Mouse (Mus musculus) heart, embryonic 16.5 days (tissue): ENCODE measurements around the gene Arhgap32. TPM values are rescaled to one million over a fixed set of nuclear protein-coding genes. Genes with fewer than 3 reads are reported as not detected.
"Not testable (repeated sequence)": the region's sequence is repeated elsewhere in the genome, so short reads cannot be mapped to it uniquely, and the experiment has no call there.

Source experiments
- ATAC-seq: fragments of 200-750 bp; cut with Nextera tagmentation; replicated peaks from 2 replicates; pipeline ENCODE4 v1.8.0; 2017; ENCODE audit warnings: moderate number of reproducible peaks; ENCODE audit not compliant: insufficient read depth, low FRiP score; ENCODE audit errors: extremely low read depth
- H3K27ac ChIP-seq: fragments of 300-500 bp; sonication (generic); 2 replicates; pipeline ENCODE4 v1.5.1; 2014; ENCODE audit warnings: mild to moderate bottlenecking, low read length, control low read depth, moderate library complexity
- H3K27me3 ChIP-seq: fragments of 300-500 bp; sonication (generic); 2 replicates; pipeline ENCODE4 v1.6.1; 2014; ENCODE audit warnings: low read length, mixed read lengths; ENCODE audit not compliant: control insufficient read depth, insufficient read depth
- H3K36me3 ChIP-seq: fragments of 300-500 bp; sonication (generic); 2 replicates; pipeline ENCODE4 v1.6.1; 2014; ENCODE audit not compliant: control insufficient read depth, insufficient read depth
- H3K4me1 ChIP-seq: fragments of 300-500 bp; sonication (generic); 2 replicates; pipeline ENCODE4 v1.6.1; 2014; ENCODE audit warnings: low read length, mixed read lengths; ENCODE audit not compliant: control insufficient read depth, insufficient read depth
- H3K4me2 ChIP-seq: fragments of 300-500 bp; sonication (generic); 2 replicates; pipeline ENCODE4 v1.6.1; 2014; ENCODE audit warnings: low read depth, mild to moderate bottlenecking, control low read depth, low read length
- H3K4me3 ChIP-seq: fragments of 300-500 bp; sonication (generic); 2 replicates; pipeline ENCODE4 v1.5.1; 2014; ENCODE audit warnings: mild to moderate bottlenecking, control low read depth, low read length
- H3K9ac ChIP-seq: fragments of 300-500 bp; sonication (generic); 2 replicates; pipeline ENCODE4 v1.6.1; 2014; ENCODE audit warnings: low read length, control low read depth
- H3K9me3 ChIP-seq: fragments of 300-500 bp; sonication (generic); replicated peaks from 2 replicates; pipeline ENCODE4 v1.6.1; 2016; ENCODE audit warnings: low read length; ENCODE audit not compliant: control insufficient read depth
- WGBS: fragments of 180-500 bp; shearing (Covaris S2); extraction: QIAGEN DNeasy Blood & Tissue Kit; methylation state at CpG from one replicate; pipeline ENCODE4 v1.1.7; 2014; 5-methylcytosine and 5-hydroxymethylcytosine counted together
- polyA plus RNA-seq: library from polyadenylated mRNA; unstranded; fragments of >200 nt; fragmentation: Nextera tagmentation; extraction: Ambion mirVana; gene quantifications from 2 replicates; pipeline ENCODE4 v1.2.1, GENCODE M21; 2015

Arhgap32 gene
- polyA plus RNA-seq, 1 experiment from 2014 or later = 2.8 TPM

GRCm38 (mm10) chr9:32162792-32163191, 46.9 kb downstream of the Arhgap32 start:
- 47% methylated on average over 2 of the region's 2 CpGs for WGBS
- H3K36me3 ChIP-seq = no peaks in the 10 kb centered on the region
- no peak overlapping the region for H3K27ac ChIP-seq
- H3K9me3 ChIP-seq = no peaks in the 10 kb centered on the region
- no peak overlapping the region for H3K4me2 ChIP-seq
- no peak overlapping the region for H3K4me3 ChIP-seq
- no peak for ATAC-seq
- H3K4me1 ChIP-seq = peaks cover 15% of the 10 kb centered on the region
- H3K9ac ChIP-seq = no peak overlapping the region
- H3K27me3 ChIP-seq = no peaks in the 10 kb centered on the region

- not testable (repeated sequence) for H3K4me2 ChIP-seq, H3K9ac ChIP-seq, H3K27ac ChIP-seq, H3K36me3 ChIP-seq, H3K4me3 ChIP-seq, H3K27me3 ChIP-seq, H3K9me3 ChIP-seq, ATAC-seq
- 84% methylated on average over 6 of the region's 6 CpGs for WGBS
- peaks cover 13% of the 10 kb centered on the region for H3K4me1 ChIP-seq
Measured at GRCm38 (mm10) chr9:32163820-32164219, 47.9 kb downstream of the Arhgap32 start.

GRCm38 (mm10) chr9:32168546-32169137, 52.7 kb downstream of the Arhgap32 start:
- Histone ChIP-seq H3K9ac (no peak overlapping the region), H3K4me1 (no peaks in the 10 kb centered on the region; the same call in 1 of the 2 replicates), H3K4me3 (no peak overlapping the region), H3K4me2 (no peak overlapping the region), H3K9me3 (no peaks in the 10 kb centered on the region), H3K27ac (no peak overlapping the region), H3K36me3 (no peaks in the 10 kb centered on the region), H3K27me3 (no peaks in the 10 kb centered on the region)
- ATAC-seq = no peak
- 80% methylated on average over 5 of the region's 5 CpGs for WGBS

- Histone ChIP-seq H3K4me1 (no peaks in the 10 kb centered on the region; the same call in 1 of the 2 replicates), H3K9me3 (no peaks in the 10 kb centered on the region), H3K27ac (no peak overlapping the region), H3K9ac (no peak overlapping the region), H3K36me3 (no peaks in the 10 kb centered on the region), H3K4me3 (no peak overlapping the region), H3K27me3 (no peaks in the 10 kb centered on the region), H3K4me2 (no peak overlapping the region)
- 86% methylated on average over 8 of the region's 8 CpGs for WGBS
- no peak for ATAC-seq
Measured at GRCm38 (mm10) chr9:32170713-32171112, 54.8 kb downstream of the Arhgap32 start.

- peak; percentile 85 for ATAC-seq
- Histone ChIP-seq H3K27me3 (no peaks in the 10 kb centered on the region), H3K9me3 (no peaks in the 10 kb centered on the region), H3K4me1 (peaks cover 6% of the 10 kb centered on the region; the same call in 1 of the 2 replicates), H3K27ac (peak overlapping the region; percentile 51), H3K4me3 (no peak overlapping the region), H3K4me2 (no peak overlapping the region), H3K9ac (no peak overlapping the region), H3K36me3 (no peaks in the 10 kb centered on the region)
- WGBS = 39% methylated on average over 4 of the region's 4 CpGs
Measured at GRCm38 (mm10) chr9:32176612-32177011, 60.7 kb downstream of the Arhgap32 start.

GRCm38 (mm10) chr9:32181170-32181569, 65.2 kb downstream of the Arhgap32 start:
- Histone ChIP-seq H3K36me3 (peaks cover 8% of the 10 kb centered on the region), H3K4me3 (no peak overlapping the region), H3K27me3 (no peaks in the 10 kb centered on the region), H3K9ac (no peak overlapping the region), H3K9me3 (no peaks in the 10 kb centered on the region), H3K27ac (no peak overlapping the region), H3K4me1 (peaks cover 6% of the 10 kb centered on the region; the same call in 1 of the 2 replicates), H3K4me2 (no peak overlapping the region)
- ATAC-seq = no peak
- 34% methylated on average over 2 of the region's 2 CpGs for WGBS

GRCm38 (mm10) chr9:32186489-32186888, 70.6 kb downstream of the Arhgap32 start:
- no peak for ATAC-seq
- Histone ChIP-seq H3K4me2 (no peak overlapping the region), H3K4me3 (no peak overlapping the region), H3K4me1 (no peaks in the 10 kb centered on the region), H3K27ac (no peak overlapping the region), H3K9me3 (no peaks in the 10 kb centered on the region), H3K36me3 (peaks cover 13% of the 10 kb centered on the region), H3K9ac (no peak overlapping the region), H3K27me3 (no peaks in the 10 kb centered on the region)
- 92% methylated on average over 2 of the region's 2 CpGs for WGBS

- WGBS = 81% methylated on average over 5 of the region's 5 CpGs
- Histone ChIP-seq H3K27ac (no peak overlapping the region), H3K36me3 (peaks cover 5% of the 10 kb centered on the region; the same call in 1 of the 2 replicates), H3K4me3 (no peak overlapping the region), H3K4me1 (no peaks in the 10 kb centered on the region), H3K4me2 (no peak overlapping the region), H3K9me3 (no peaks in the 10 kb centered on the region), H3K9ac (no peak overlapping the region), H3K27me3 (no peaks in the 10 kb centered on the region)
- ATAC-seq = no peak
Measured at GRCm38 (mm10) chr9:32192295-32193073, 76.5 kb downstream of the Arhgap32 start.

- no peaks in the 10 kb centered on the region for H3K4me1 ChIP-seq
- no peak overlapping the region for H3K4me2 ChIP-seq
- H3K27me3 ChIP-seq = no peaks in the 10 kb centered on the region
- no peak overlapping the region for H3K4me3 ChIP-seq
- no peak overlapping the region for H3K27ac ChIP-seq
- H3K36me3 ChIP-seq = no peaks in the 10 kb centered on the region; the same call in 1 of the 2 replicates
- H3K9ac ChIP-seq = no peak overlapping the region
- no peaks in the 10 kb centered on the region for H3K9me3 ChIP-seq
- 57% methylated on average over 7 of the region's 7 CpGs for WGBS
- no peak for ATAC-seq
Measured at GRCm38 (mm10) chr9:32204450-32204990, 88.6 kb downstream of the Arhgap32 start.
